Mouse (Mus musculus) forebrain, embryonic 14.5 days (tissue): Measurements from ENCODE around the gene Gm3448. TPM values are rescaled to one million over a fixed set of nuclear protein-coding genes. Genes with fewer than 3 reads are reported as not detected.

Experiments
- ATAC-seq: fragments of 200-750 bp; cut with Nextera tagmentation; 2 replicates; pipeline ENCODE4 v1.8.0; 2017; ENCODE audit warnings: mild to moderate bottlenecking, moderate library complexity
- DNase-seq: peaks from one replicate; pipeline ENCODE4 v3.0.0-alpha.2; 2015; ENCODE audit warnings: low spot score
- H3K27ac ChIP-seq: fragments of 300-500 bp; sonication (generic); 2 replicates; pipeline ENCODE4 v1.5.1; 2014; ENCODE audit warnings: low read depth, mild to moderate bottlenecking, control low read depth, low read length, moderate library complexity
- H3K27me3 ChIP-seq: fragments of 300-500 bp; sonication (generic); replicated peaks from 2 replicates; pipeline ENCODE4 v1.6.1; 2014; ENCODE audit warnings: low read length, control low read depth, mixed read lengths; ENCODE audit not compliant: control insufficient read depth, insufficient read depth
- H3K36me3 ChIP-seq: fragments of 300-500 bp; sonication (generic); 2 replicates; pipeline ENCODE4 v1.6.1; 2014; ENCODE audit warnings: low read length, control low read depth; ENCODE audit not compliant: control insufficient read depth, insufficient read depth
- H3K4me1 ChIP-seq: fragments of 300-500 bp; sonication (generic); 2 replicates; pipeline ENCODE4 v1.6.1; 2014; ENCODE audit warnings: antibody characterized with exemption, low read length, control low read depth; ENCODE audit not compliant: control insufficient read depth, insufficient read depth
- H3K4me2 ChIP-seq: fragments of 300-500 bp; sonication (generic); 2 replicates; pipeline ENCODE4 v1.6.1; 2014; ENCODE audit warnings: mild to moderate bottlenecking, control low read depth, low read length
- H3K4me3 ChIP-seq: fragments of 300-500 bp; sonication (generic); 2 replicates; pipeline ENCODE4 v1.5.1; 2014; ENCODE audit warnings: low read depth, low read length, control low read depth
- H3K9ac ChIP-seq: fragments of 300-500 bp; sonication (generic); 2 replicates; pipeline ENCODE4 v1.6.1; 2014; ENCODE audit warnings: mild to moderate bottlenecking, low read length, control low read depth, moderate library complexity
- H3K9me3 ChIP-seq: fragments of 300-500 bp; sonication (generic); replicated peaks from 2 replicates; pipeline ENCODE4 v1.6.1; 2016; ENCODE audit warnings: low read length, control low read depth, mixed read lengths; ENCODE audit not compliant: control insufficient read depth
- WGBS: fragments of 180-500 bp; shearing (Covaris S2); extraction: QIAGEN DNeasy Blood & Tissue Kit; methylation state at CpG from one replicate; pipeline ENCODE4 v1.1.7; 2014; 5-methylcytosine and 5-hydroxymethylcytosine counted together
- polyA plus RNA-seq: library from polyadenylated mRNA; unstranded; fragments of >200 nt; fragmentation: Nextera tagmentation; extraction: Ambion mirVana; gene quantifications from 2 replicates; pipeline ENCODE4 v1.2.1, GENCODE M21; 2014

Gm3448 gene
- polyA plus RNA-seq, 1 experiment from 2014 or later: 2.8 TPM

GRCm38 (mm10) chr17:14953452-14953851 lies 87.9 kb downstream of the Gm3448 start:
- Histone ChIP-seq H3K9me3 (no peaks in the 10 kb centered on the region), H3K27me3 (no peaks in the 10 kb centered on the region), H3K27ac (no peak overlapping the region), H3K36me3 (peaks cover 56% of the 10 kb centered on the region), H3K4me3 (no peak overlapping the region), H3K4me2 (no peak overlapping the region), H3K9ac (no peak overlapping the region), H3K4me1 (no peaks in the 10 kb centered on the region)
- no peak for DNase-seq
- WGBS: 91% methylated on average over 8 of the region's 8 CpGs
- ATAC-seq: no peak

GRCm38 (mm10) chr17:14949161-14949827 lies 92.0 kb downstream of the Gm3448 start:
- H3K4me3 ChIP-seq: no peak overlapping the region
- no peaks in the 10 kb centered on the region for H3K27me3 ChIP-seq
- H3K4me2 ChIP-seq: no peak overlapping the region
- no peak overlapping the region for H3K9ac ChIP-seq
- ATAC-seq (no peak), DNase-seq (no peak)
- peaks cover 75% of the 10 kb centered on the region for H3K36me3 ChIP-seq
- H3K27ac ChIP-seq: no peak overlapping the region
- 86% methylated on average over 7 of the region's 7 CpGs for WGBS
- peaks cover 5% of the 10 kb centered on the region for H3K4me1 ChIP-seq
- no peaks in the 10 kb centered on the region for H3K9me3 ChIP-seq

Other genes starting within 250 kb of the Gm3448 start
- 5.8 and 8.7 TPM in 2 replicates for gene Wdr27, start 98.4 kb downstream of the Gm3448 start, polyA plus RNA-seq
- 29.3 and 33.3 TPM in 2 replicates for gene 1600012H06Rik, start 98.4 kb downstream of the Gm3448 start, polyA plus RNA-seq
- 23.7 TPM in 2 replicates for gene Phf10, start 80.3 kb downstream of the Gm3448 start, polyA plus RNA-seq
- 5.0 and 8.2 TPM in 2 replicates for gene 9030025P20Rik, start 63.1 kb downstream of the Gm3448 start, polyA plus RNA-seq
- gene Gm3417, start 62.7 kb downstream of the Gm3448 start, polyA plus RNA-seq: 0.62 and 0.78 TPM in 2 replicates
- 6.7 and 7.0 TPM in 2 replicates for gene Gm3435, start 31.4 kb downstream of the Gm3448 start, polyA plus RNA-seq
- gene Ermard, start 329 bp downstream of the Gm3448 start, polyA plus RNA-seq: 54.7 and 67.5 TPM in 2 replicates
- 0.65 TPM in 1 of 2 replicates, not detected in the other for gene Tcte3, start within 50 bp of the Gm3448 start, polyA plus RNA-seq